Mouse (Mus musculus): ENCODE measurements at regions not wholly inside any gene's neighbourhood (a gene's known extent, or its start where the extent isn't known, plus 50 kb on each side); places are given as distances from the start of the nearest gene placed in this dataset.

DNA sequence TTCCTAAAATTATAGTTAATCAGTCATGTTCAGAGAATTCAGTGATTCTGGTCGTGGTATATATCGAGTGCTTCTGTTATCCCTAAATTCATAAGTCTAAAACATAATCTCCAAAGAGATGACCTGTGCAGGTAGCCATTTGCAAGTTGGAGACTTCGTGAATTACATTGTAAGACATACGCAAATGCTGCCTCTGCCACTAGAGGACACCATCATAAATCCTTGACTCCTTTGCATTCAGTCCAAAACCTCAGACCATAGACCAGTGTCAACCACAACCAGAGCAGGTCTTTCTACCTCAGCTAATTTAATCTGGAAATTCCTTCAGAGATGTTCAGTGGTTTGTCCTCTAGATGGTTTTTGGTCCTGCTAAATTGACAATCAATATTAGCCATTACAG is 302.8 kb upstream of the Zic4 start:
- no peak overlapping the region for H3K9ac ChIP-seq (replicated peaks)
- H3K36me3 ChIP-seq: no peaks in the 10 kb centered on the region
- no peak for ATAC-seq (ENCODE audit: insufficient number of reproducible peaks, insufficient read depth, low FRiP score, low TSS enrichment, low read depth)
- no peaks in the 10 kb centered on the region for H3K27me3 ChIP-seq
- no peaks in the 10 kb centered on the region for H3K4me1 ChIP-seq (replicated peaks)
- H3K4me3 ChIP-seq (replicated peaks): no peak overlapping the region
- no peak overlapping the region for H3K4me2 ChIP-seq
- 81% methylated on average over 4 of the region's 4 CpGs for WGBS
- H3K27ac ChIP-seq: no peak overlapping the region
- H3K9me3 ChIP-seq: no peaks in the 10 kb centered on the region

DNA sequence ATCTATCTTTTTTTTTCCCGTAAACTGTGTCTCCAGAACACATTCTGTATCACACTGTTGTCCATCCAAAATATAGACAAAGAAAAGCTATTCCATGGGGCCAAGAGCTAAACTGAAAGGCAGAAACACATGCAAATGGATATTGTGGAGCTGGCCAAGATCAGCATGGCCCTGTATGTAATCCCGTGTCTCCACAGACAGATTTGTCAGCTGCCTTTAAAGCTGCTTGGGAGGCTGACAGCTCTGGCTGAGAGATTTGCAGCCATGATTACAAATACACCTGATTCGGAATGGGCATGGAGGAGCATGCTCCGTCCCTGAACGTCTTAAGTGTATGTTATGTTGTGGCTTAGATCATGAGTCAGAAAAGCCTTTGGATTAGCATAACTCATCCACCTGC is 292.7 kb upstream of the Zic4 start:
- WGBS: 77% methylated on average over 5 of the region's 5 CpGs
- no peak for ATAC-seq (ENCODE audit: insufficient number of reproducible peaks, insufficient read depth, low FRiP score, low TSS enrichment, low read depth)
- no peaks in the 10 kb centered on the region for H3K4me1 ChIP-seq (replicated peaks)

DNA sequence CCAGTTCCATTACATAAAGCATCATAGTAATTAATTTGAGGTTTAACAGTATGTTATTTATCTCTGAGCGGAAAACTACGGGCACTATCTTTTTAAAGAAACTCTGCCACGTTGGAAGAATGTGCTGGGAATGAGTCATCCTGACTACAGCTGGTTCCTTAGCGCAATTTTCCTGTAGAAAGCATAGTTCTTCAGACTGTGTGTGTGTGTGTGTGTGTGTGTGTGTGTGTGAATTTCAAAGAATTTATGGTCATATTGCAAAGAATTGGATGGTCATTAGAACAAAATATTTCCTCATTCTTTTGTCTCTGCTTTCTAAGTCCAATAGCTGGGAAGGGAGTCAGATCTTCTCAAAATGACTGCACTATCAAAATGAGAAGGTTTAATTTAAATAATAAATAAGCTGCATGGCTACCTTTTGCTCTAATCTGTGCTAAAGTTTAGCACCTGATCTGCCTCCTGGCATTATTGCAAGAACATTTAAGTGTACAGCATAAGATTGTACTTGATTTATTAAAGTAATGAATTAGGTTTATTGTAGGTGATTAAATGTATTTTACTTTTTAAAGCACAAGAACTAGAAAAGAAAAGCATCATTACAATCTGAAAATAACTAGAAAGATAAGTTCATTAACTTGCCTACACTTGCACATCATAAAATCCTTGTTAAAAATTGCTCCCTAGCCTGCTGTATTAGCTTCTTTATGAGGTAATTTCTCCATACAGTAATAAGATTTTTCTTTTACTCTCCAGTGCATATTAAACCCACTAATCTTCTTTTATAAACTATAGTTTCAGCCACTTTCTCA is 288.6 kb upstream of the Zic4 start:
- H3K36me3 ChIP-seq: no peaks in the 10 kb centered on the region
- WGBS: 70% methylated on average over 4 of the region's 4 CpGs
- no peak for ATAC-seq (ENCODE audit: insufficient number of reproducible peaks, insufficient read depth, low FRiP score, low TSS enrichment, low read depth)
- H3K4me1 ChIP-seq (replicated peaks): no peaks in the 10 kb centered on the region
- H3K27me3 ChIP-seq: no peaks in the 10 kb centered on the region
- H3K4me2 ChIP-seq: no peak overlapping the region
- H3K9ac ChIP-seq (replicated peaks): no peak overlapping the region
- no peaks in the 10 kb centered on the region for H3K9me3 ChIP-seq
- no peak overlapping the region for H3K4me3 ChIP-seq (replicated peaks)
- no peak overlapping the region for H3K27ac ChIP-seq

More for the DNA sequence above, 292.7 kb upstream of the Zic4 start:
- H3K4me2 ChIP-seq: no peak overlapping the region
- no peaks in the 10 kb centered on the region for H3K36me3 ChIP-seq
- H3K4me3 ChIP-seq (replicated peaks): no peak overlapping the region
- no peaks in the 10 kb centered on the region for H3K27me3 ChIP-seq
- H3K9me3 ChIP-seq: no peaks in the 10 kb centered on the region
- H3K9ac ChIP-seq (replicated peaks): no peak overlapping the region
- H3K27ac ChIP-seq: no peak overlapping the region

DNA sequence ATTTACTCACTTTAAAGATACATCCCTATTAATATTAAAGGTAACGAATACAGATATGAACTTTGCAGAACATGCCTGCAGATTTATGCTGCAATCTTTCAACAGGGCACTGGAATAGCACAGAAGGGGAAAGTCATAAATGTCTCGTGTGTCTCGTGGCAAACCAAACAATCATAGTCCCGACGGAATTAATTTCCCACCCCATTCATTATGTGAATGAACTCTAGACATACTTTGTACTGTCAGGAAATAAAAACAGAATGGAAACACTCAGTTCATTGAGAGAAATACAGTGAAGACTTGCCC is 288.1 kb upstream of the Zic4 start:
- no peaks in the 10 kb centered on the region for H3K27me3 ChIP-seq
- 33% methylated on average over 5 of the region's 5 CpGs for WGBS
- no peaks in the 10 kb centered on the region for H3K36me3 ChIP-seq
- H3K9ac ChIP-seq (replicated peaks): no peak overlapping the region
- no peak overlapping the region for H3K4me2 ChIP-seq
- H3K4me3 ChIP-seq (replicated peaks): no peak overlapping the region
- H3K27ac ChIP-seq: no peak overlapping the region
- H3K4me1 ChIP-seq (replicated peaks): no peaks in the 10 kb centered on the region
- no peak for ATAC-seq (ENCODE audit: insufficient number of reproducible peaks, insufficient read depth, low FRiP score, low TSS enrichment, low read depth)
- H3K9me3 ChIP-seq: no peaks in the 10 kb centered on the region

DNA sequence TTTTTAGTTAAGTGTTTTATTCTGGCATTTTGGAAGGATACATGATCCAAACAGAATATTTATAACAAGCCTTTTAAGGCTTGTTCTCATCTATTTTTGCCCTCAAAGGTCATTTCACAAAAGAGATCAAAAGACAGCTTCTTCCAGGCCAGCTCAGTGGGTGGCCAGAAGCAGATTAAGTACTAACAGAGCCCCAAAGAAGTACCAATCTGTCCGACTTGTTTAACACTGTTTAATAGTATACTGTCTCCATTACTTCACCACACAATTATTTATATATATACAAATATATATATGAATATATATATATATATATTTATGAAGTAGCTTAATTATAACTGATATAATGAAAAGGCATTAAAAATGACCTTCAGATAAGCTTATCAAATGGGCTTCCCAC is 284.7 kb upstream of the Zic4 start:
- Histone ChIP-seq H3K36me3 (no peaks in the 10 kb centered on the region), H3K9ac (replicated peaks) (no peak overlapping the region), H3K4me3 (replicated peaks) (no peak overlapping the region), H3K4me1 (replicated peaks) (no peaks in the 10 kb centered on the region), H3K9me3 (no peaks in the 10 kb centered on the region), H3K27me3 (no peaks in the 10 kb centered on the region), H3K4me2 (no peak overlapping the region), H3K27ac (no peak overlapping the region)
- no peak for ATAC-seq (ENCODE audit: insufficient number of reproducible peaks, insufficient read depth, low FRiP score, low TSS enrichment, low read depth)
- WGBS: 20% methylated on average over 1 of the region's 1 CpGs

DNA sequence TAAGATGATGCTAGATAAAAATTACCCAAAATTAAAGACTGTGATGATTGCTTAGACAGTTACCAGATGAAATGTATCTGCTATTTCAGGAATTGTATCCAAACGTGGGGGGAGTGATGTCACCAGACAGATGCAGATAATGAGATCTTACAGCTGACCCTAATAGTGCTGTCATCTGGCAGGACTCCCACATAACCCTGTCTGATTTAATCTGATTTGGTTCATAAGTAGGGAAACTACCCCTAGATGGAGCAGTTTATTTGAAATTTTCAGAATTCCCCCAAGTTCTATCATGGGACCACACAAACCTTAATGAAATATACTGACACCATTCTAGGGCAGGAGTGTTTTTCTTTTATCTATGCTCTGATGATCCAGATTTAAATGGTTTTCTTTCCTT is 278.4 kb upstream of the Zic4 start:
- Histone ChIP-seq H3K4me1 (replicated peaks) (no peaks in the 10 kb centered on the region), H3K9me3 (no peaks in the 10 kb centered on the region), H3K27ac (no peak overlapping the region), H3K9ac (replicated peaks) (no peak overlapping the region), H3K27me3 (peaks cover 9% of the 10 kb centered on the region; the same call in 1 of the 2 replicates), H3K36me3 (no peaks in the 10 kb centered on the region), H3K4me3 (replicated peaks) (no peak overlapping the region), H3K4me2 (no peak overlapping the region)
- ATAC-seq (ENCODE audit: insufficient number of reproducible peaks, insufficient read depth, low FRiP score, low TSS enrichment, low read depth): no peak
- 43% methylated on average over 1 of the region's 1 CpGs for WGBS

DNA sequence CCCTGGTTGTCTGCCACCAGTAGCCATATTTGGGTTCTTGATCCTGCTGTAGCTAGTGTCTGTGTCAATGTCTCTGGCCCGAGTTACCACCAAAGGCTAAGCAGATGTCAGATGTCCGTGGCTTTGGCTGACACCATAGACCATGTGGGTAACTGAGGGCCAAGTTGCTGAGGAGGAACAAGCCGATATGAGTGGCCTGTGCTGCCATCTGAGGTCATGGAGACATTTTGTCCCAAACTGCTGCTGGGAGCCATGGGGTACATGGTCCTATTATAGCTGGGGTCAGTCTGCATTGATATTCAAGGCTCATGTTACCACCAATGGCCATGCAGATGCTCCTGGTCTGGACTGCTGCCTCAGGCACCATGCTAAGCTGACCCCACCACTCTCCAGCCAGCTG is 276.3 kb upstream of the Zic4 start:
- H3K4me2 ChIP-seq: no peak overlapping the region
- no peaks in the 10 kb centered on the region for H3K9me3 ChIP-seq
- ATAC-seq (ENCODE audit: insufficient number of reproducible peaks, insufficient read depth, low FRiP score, low TSS enrichment, low read depth): no peak
- no peak overlapping the region for H3K9ac ChIP-seq (replicated peaks)
- H3K27ac ChIP-seq: no peak overlapping the region
- 85% methylated on average over 3 of the region's 3 CpGs for WGBS
- H3K36me3 ChIP-seq: no peaks in the 10 kb centered on the region
- H3K4me1 ChIP-seq (replicated peaks): no peaks in the 10 kb centered on the region
- H3K27me3 ChIP-seq: peaks cover 9% of the 10 kb centered on the region; the same call in 1 of the 2 replicates
- no peak overlapping the region for H3K4me3 ChIP-seq (replicated peaks)

DNA sequence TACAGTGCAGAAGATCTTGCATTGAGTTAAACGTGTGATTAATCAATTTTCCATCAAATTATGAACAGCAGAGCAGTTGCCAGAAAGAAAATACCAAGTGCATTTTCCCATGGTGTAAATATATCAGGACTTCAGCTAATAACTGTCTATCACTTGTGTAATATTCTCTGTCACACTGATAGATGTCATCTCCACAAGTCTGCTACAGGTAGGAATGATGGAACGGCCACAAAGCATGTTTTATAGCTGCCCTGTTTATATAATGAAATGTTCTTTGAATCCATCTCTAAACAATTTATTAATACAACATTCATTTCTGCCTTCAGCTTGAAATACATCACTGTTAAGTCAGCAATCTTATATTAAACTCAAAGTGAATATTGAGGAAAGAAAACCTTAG is 272.9 kb upstream of the Zic4 start:
- Histone ChIP-seq H3K4me1 (replicated peaks) (no peaks in the 10 kb centered on the region), H3K27ac (no peak overlapping the region), H3K9ac (replicated peaks) (no peak overlapping the region), H3K27me3 (peaks cover 9% of the 10 kb centered on the region; the same call in 1 of the 2 replicates), H3K36me3 (no peaks in the 10 kb centered on the region), H3K4me3 (replicated peaks) (no peak overlapping the region), H3K9me3 (no peaks in the 10 kb centered on the region), H3K4me2 (no peak overlapping the region)
- ATAC-seq (ENCODE audit: insufficient number of reproducible peaks, insufficient read depth, low FRiP score, low TSS enrichment, low read depth): no peak
- WGBS: 49% methylated on average over 2 of the region's 2 CpGs

DNA sequence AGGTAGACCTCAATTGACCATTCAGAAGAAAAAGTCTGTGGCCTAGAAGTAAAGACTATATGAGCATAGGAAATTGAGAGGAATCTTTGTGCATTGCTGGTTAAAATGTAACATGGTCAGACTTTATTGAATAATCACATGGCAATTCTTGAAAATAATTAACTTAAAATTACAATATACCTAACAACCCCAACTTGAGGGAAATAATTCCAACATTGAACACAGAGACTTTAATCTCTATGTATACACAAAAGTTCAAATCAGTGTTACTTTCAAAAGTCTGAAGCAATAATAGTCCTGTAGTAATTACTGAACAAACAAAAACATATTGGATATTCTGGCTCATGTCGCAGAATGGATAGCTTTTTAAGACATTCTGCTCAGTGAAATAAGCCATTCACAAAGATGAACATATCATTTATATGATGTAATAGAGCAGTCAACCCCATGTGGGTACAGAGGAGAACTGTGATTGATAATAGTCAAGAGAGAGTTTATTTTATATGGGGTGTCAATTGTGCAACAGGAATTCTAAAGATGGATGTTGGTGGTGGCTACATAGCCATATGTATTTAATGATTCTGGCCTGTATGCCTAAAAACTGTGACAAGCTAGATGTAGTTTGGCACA is 270.7 kb upstream of the Zic4 start:
- ATAC-seq (ENCODE audit: insufficient number of reproducible peaks, insufficient read depth, low FRiP score, low TSS enrichment, low read depth): no peak
- WGBS: 90% methylated on average over 1 of the region's 1 CpGs

DNA sequence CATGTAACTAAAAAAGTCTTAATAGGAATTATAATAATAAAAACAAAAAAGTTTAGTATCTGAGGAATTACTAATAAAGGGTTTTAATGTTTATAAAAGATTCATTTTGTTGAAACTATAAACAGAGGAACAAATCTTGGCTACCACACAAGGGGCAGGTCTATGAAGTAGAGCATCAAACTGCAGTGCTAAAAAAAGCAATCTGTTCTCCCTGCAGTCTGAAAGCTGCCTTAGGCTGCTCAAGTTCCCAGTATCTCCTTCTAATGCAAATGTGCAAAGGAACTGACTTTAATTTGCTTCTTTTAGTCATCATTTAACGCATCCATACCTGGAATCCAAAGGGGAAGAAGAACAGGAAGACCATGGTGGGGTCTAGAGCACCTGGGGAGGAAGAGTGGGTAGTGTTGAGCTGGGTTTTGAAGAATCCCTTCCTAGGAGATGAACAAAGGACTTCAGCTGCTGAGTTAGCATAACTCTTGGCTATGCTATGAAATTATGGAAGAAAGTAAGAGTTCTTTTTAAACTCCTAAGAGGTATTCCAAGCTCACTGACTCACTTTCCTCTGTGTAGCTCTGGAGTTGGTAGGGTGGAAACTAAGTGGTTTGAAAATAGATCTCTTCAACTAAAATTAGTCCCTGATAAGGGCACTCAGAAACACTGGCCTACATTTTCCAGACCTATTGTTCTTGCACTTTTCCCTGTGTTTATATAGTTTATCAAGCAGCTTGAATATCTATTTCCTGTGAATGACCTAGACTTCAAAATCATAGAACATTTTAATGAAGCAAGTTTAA is 260.4 kb upstream of the Zic4 start:
- Histone ChIP-seq H3K4me3 (replicated peaks) (no peak overlapping the region), H3K27ac (no peak overlapping the region), H3K4me1 (replicated peaks) (no peaks in the 10 kb centered on the region), H3K27me3 (no peaks in the 10 kb centered on the region), H3K9ac (replicated peaks) (no peak overlapping the region), H3K4me2 (no peak overlapping the region), H3K36me3 (no peaks in the 10 kb centered on the region), H3K9me3 (no peaks in the 10 kb centered on the region)
- 57% methylated on average over 1 of the region's 1 CpGs for WGBS
- no peak for ATAC-seq (ENCODE audit: insufficient number of reproducible peaks, insufficient read depth, low FRiP score, low TSS enrichment, low read depth)

More for the DNA sequence above, 270.7 kb upstream of the Zic4 start:
- H3K4me1 ChIP-seq (replicated peaks): no peaks in the 10 kb centered on the region
- H3K36me3 ChIP-seq: no peaks in the 10 kb centered on the region
- H3K9me3 ChIP-seq: no peaks in the 10 kb centered on the region
- no peak overlapping the region for H3K9ac ChIP-seq (replicated peaks)
- 0 out of 2 replicates have a peak, but pooled peaks cover 2% of the 10 kb centered on the region for H3K27me3 ChIP-seq
- H3K4me3 ChIP-seq (replicated peaks): no peak overlapping the region
- no peak overlapping the region for H3K4me2 ChIP-seq
- no peak overlapping the region for H3K27ac ChIP-seq

DNA sequence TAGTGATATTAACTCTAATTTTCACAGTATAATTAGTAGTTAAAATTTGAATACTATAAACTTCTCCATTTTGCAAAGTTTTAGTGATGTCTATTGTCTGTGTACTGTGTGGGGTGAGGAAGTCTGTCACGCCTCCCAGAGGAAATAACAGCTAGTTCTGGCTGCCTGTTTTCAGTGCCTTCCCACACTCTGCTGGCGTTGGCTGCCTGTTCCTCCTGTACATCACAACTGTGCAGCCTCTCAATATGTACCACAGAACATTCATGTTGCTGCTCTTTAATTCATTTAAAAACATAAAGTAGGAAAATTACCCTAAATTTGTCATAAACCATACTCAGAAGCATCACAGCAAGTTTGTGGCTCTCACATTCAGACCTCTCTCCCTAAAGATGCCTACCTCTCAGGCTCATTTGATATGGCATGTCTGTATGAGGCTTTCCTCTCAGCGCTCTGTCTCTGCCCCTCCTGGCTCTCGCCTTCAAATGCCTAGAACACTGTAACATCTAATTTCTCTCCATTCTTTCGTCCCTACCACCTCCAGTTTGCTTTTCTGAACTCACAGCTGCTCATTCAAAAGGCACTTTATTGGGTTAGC is 239.7 kb upstream of the Zic4 start:
- WGBS: 75% methylated on average over 5 of the region's 5 CpGs
- H3K9me3 ChIP-seq: no peaks in the 10 kb centered on the region
- no peaks in the 10 kb centered on the region for H3K27me3 ChIP-seq
- no peak overlapping the region for H3K27ac ChIP-seq
- ATAC-seq (ENCODE audit: insufficient number of reproducible peaks, insufficient read depth, low FRiP score, low TSS enrichment, low read depth): no peak
- no peak overlapping the region for H3K4me3 ChIP-seq (replicated peaks)
- H3K4me1 ChIP-seq (replicated peaks): no peaks in the 10 kb centered on the region
- H3K36me3 ChIP-seq: no peaks in the 10 kb centered on the region
- H3K9ac ChIP-seq (replicated peaks): no peak overlapping the region
- H3K4me2 ChIP-seq: no peak overlapping the region
